Mouse (Mus musculus) megakaryocyte, adult 5-6 weeks (primary cell): ENCODE results near the gene Hspbp1. TPM values are rescaled to one million over a fixed set of nuclear protein-coding genes. Genes with fewer than 3 reads are reported as not detected.

ENCODE experiments used
- ATAC-seq: 2 replicates; pipeline ENCODE4 v1.8.0; 2016; ENCODE audit warnings: mild to moderate bottlenecking, inconsistent platforms; ENCODE audit not compliant: poor library complexity, severe bottlenecking
- total RNA-seq, 2 experiments: library from RNA; stranded (forward) in 1 of 2; stranded (reverse) in 1 of 2; fragments of 153-499, 151-499 nt in 1 of 2; fragments of 221-1000, 200-1000 nt in 1 of 2; gene quantifications; 2 replicates each; pipeline versions ENCODE4 v1.2.3 to v1.2.4; 2015 to 2017

Gene Hspbp1
- total RNA-seq, 2 experiments from 2014 or later, result 9.8 to 16.9 TPM

DNA sequence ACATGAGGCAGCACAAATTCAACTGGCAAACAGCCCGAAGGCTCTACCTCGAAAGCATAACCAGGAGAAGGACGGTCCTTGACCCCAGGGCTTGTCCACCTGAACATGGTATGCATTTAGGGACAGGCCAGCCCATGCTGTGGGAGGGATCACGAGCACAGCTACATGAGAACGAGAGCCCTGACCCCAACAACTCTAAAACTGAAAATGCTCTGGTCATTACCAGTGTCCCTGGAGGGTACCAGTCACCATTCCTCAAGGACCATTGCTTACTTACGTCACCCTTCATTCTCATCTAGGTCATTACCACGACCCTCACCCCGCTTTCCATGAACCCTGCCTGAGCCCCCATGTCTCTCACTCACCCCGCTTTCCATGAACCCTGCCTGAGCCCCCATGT is 15.7 kb downstream of the Hspbp1 start:
- no peak for ATAC-seq

DNA sequence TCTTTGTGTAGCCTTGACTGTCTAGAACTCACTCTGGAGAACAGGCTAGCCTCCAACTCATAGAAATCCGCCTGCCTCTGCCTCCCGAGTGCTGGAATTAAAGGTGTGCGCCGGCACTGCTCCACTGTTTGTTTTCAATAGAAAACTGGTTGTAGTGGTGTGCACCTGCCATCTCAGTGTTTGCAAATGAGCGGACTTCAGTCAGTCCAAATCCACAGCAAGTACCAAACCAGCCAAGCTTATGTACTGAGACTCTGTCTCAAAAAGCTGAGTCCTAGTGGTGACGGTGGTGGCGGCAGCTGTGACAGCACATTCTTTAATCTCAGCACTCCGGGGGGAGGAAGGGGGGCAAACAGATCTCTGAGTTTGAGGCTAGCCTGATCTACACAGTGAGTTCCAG is 16.4 kb downstream of the Hspbp1 start:
- ATAC-seq, result no peak

DNA sequence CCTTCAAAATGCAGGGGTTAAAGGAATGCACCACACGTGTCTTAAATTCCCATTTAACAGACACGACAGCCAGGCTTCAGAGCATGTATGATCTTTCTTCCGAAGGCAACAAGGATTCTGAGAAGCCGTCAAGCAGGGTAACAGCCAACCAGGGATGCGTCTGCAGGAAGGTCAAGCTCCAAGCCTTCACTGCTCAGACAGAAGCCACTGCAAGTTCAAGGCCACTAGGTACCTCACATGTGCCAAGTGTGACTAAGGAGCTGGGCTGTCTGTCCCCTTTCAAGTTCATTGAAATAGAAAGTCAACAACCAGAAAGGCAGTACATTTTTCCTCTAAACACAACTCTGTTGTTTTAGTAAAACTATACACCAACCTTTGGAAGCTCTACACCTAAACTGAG is 18.0 kb downstream of the Hspbp1 start:
- ATAC-seq, result no peak

DNA sequence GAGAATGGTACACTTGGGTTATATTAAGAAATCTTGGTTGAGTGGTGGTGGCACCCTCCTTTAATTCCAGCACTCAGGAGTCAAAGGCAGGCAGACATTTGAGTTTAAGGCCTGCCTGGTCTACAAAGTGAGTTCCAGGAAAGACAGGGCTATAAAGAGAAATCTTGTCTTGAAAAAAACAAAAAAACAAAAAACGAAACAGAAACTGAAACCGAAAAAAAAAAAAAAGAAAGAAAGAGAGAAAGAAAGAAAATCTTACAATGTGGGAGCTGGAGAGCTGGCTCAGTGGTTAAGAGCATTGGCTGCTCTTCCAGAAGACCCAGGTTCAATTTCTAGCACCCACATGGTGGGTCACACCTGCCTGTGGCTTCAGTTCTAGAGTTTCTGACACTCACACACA is 21.1 kb downstream of the Hspbp1 start:
- no peak for ATAC-seq

DNA sequence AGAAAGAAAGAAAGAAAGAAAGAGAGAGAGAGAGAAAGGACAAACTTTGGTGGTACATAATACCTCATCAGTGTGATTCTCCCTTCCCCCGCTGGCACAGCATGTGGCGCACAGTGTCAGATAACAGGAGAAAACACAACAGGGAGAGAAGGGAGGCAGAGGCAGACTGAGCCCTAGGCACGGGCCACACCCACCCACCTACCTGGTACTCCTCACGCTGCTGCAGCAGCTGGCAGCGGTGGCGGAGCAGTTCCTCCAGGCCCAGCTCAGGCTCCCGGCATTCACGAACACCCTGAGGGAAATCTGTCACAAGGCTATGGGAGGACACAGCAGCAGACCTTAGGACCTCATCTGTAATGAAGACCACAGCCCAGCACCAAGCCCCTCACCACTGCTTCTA is 21.7 kb downstream of the Hspbp1 start:
- no peak for ATAC-seq

DNA sequence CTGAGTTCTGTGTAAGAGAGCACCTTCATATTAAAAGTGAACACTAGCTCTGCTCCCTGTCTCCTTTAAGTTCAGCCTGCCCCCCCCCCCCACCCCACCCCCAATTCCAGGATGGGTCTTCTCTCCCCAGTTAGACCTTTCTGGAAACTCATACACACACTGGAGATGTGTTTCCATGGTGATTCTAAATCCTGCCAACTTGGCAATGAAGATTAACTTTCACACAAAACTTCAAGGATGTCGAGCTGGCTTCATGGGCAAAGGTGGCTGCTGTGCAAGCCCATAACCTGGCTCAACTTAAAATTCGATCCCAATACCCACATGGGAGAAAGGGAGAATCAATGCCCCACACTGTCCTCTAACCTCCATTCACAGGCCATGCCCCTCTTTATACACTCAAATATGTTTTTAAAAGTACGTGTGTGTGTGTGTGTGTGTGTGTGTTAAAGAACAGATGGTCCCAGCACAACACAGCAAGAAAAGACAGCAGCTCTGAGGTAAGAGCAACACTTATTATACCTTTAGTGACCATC is 24.9 kb downstream of the Hspbp1 start:
- ATAC-seq, result no peak

DNA sequence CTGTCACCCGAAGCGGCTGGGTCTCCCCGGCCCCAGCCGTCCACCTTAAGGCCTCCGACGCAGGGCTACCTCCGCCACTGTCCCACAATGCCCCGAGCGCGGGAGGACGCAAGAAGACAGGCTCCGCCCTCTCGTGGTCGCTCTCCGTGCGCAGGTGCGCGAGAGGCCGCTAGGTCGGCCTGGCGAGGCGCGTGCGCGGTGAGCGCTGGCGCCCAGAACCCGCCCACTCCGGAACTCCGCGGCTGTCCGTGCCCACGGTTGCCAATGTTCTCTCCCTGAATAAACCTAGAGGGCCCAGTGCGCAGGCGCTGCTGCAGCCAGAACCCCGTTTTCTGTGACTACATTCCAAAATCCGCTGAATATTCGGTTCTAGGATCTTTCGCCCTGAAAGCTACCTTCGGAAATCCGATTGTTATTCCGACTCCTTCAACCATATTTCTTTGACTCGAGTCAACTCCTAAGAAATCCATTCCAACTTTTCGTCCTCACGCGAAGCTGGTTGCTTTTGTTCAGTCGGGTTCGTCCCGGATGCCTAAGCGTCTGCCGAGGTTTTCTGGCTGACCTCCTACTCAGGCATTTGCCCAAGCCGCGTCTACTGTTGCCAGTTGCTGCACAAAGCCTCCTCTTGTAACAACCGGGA is 25.8 kb downstream of the Hspbp1 start, which contains the start of gene Ppp6r1:
TSS of gene Ppp6r1 (minus strand) at position 108 of the 640 bp plus-strand sequence.
- ATAC-seq, result peak; percentile 86

DNA sequence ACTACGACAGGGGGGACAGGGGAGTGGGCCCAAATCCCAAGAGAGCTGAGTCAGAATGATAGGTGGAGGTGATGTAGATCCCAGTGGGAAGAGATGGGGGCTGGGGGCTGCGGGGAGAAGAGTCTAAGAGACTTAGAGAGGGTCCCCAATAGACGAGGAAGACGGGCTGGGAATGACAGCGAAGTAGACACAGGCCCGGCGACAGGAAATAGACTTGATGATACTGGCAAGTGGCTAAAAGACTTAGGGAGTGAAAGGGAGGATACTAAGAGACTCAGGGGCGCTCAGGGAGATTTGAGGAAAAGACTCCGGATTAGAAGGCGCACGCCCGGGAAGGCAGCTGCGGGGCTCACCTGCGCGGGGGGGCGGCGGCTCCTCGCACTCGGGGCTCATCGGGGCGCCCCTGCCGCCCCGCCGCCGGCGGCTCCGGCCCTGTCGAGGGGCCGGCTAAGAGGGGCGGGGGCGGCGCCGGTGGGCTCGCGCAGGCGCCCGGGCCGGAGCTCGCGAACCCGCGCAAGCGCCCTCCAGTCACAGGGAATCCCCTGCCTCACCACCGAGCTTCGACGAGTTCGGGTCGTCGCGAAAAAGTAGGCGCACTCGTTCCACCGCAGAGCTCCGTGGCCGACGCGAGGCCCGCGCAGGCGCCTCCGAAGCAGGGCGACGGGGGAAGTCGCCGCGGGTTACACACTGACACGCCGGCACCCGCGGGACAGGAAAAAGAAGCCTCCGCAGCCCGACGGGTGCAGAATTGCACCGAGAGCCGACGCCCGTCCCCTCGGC is 26.6 kb downstream of the Hspbp1 start:
- ATAC-seq, result peak; percentile 41

DNA sequence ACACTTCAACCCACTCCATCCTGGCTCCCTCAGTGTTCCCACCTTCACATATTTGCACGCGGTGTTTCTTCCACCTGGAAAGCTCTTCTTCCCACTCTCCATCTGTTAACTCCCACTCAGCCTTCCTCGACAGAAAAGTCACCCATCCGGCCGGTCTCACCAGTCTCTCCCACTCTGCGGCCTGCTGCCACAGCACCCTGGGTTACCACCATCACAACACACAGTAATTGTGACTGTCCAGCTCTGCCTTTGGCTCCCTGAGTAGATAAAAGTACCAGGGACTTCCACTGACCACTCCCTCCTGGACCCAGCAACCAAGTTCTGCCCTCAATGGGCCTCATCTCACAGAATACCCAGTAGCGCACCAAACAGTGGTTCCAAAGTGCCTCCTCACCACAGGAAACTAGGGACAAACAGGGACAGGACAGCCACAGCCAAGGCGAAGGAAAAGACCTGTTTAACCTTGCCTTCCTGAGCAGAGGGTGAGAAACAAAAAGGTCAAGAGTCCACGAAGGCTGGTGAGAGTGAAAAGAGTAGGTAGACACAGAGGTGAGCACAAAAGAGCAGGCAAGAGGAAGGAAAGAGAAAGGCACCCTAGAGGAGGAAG is 27.2 kb downstream of the Hspbp1 start:
- no peak for ATAC-seq

DNA sequence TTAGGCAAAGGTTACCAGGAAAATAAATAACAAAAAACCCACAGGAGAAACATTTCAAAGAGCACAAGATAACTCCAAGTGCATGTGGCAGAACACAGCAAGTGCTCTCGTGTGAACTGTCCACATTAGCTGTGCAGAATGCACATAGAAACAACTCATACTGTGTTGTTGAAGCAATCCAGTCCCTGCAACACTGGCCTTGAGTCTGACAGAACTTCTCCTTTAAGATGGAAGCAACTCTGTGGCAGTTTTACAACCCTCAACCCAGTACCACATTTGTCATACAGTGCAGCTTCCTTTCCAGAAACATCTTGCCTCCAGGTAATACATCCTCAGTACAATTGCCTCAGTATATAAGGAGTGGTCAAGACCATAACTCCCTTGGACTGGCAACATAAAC is 28.1 kb downstream of the Hspbp1 start:
- peak; percentile 9; the same call in 1 of the 2 replicates for ATAC-seq

DNA sequence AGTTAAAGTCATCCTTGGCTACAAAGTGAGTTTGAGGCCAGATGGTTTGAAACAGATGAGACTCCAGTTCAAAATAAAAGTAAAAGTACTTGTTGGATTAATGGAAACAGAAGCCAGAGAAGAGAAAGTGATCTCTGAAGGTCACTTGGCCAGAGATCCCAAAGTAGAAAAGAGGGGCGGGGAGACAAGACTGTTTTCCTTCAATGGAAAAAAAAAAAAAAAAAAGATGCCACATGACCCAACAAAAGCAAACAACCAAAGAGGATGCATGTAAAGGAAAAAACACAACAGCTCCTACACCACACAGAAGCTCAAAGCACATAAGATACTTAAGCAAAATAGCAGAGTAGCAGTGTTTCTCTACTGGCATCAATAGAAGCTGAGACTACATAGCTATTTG is 29.0 kb downstream of the Hspbp1 start:
- ATAC-seq, result no peak

DNA sequence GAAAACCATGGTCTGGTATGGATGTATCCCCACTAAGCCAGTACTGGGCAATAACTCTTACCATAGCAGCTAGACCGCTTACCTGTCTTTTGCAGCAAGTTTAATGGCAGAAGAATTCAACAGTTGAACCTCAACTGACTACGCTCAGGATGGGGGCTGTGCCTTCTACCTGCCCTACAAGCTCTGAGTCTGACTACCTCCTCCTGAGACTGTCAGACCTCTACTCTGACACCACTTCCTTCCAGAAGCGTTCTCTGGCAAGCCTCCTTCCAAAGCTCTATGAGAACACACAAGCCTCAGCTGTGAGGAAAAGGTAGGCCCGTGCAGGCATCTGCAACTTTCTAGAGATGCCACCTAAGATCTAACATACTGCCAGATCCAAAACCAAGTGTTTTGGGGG is 29.5 kb downstream of the Hspbp1 start:
- no peak for ATAC-seq

DNA sequence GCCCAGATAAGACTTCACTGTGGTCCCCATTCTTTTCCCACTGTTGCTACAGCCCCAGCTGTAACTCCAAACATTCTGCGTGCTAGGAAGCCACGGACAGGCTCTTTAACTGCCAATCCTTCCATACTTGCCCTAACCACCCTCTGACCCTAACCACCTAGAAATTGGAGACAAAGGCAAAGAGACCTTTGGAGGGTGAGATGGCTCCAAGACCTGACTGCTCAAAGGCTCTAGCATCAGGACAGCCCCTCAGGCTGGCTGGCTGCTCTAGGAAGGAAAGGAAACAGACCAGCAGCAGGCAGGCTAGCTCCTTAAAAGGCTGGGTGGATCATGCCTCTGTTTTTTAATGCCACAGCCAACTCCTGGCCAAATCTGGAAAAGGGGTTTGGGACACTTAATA is 30.6 kb downstream of the Hspbp1 start:
- no peak for ATAC-seq

DNA sequence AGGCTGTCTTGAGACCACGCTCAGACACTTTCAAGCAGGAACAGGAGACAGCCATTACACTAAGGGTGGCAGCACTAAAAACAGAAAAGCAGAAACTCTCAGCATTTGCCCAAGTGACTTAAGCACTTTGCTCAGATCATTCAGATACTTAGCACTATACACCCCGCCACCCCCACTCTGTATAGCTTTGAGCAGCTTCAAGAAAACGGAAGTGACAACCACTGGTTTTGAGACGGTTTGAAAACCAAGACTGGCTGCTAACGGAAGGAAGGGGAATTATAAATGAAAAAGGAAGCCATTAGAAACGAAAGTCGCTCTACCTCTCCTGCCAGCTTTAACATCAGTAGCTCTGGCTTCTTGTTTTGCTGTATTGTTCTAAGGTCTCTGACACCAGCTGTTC is 31.1 kb downstream of the Hspbp1 start:
- peak; percentile 71 for ATAC-seq

DNA sequence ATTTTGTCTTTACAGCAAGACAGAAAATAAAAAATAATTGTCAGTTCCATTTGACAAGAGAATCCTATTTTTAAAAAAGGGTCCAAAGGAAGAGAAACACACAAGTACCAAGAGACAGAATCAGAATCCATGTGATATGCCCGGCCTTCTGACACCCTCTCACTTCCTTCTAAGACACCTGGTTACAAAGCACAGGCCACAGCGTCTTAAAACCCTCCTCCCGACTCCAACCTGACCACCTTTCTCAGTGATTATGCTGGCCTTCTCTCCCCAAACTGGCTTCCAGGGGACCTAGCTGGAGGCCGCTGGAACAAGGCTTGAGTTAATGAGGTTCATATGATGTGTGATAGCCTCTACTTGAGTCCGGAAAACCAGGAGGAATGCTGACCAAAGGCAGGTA is 31.5 kb downstream of the Hspbp1 start:
- peak; percentile 7; the same call in 1 of the 2 replicates for ATAC-seq

DNA sequence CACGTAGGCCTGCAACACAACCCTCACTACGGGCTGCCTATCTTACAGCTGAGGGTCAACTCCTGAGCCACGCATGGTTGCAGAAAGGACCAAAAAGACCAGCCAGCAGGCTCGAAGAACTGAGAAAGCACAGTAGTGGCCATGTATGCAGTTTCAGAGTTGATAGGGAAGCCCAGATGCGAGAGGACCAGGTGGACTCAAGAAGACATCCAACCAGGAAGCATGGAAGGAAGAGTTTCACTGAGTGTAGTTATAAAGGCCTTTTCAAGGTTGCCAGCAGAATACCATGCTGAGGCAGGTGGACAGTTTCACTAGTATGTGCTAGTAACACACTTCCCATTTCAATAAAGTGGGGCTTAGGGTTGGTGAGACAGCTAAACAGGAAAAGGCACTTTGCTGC is 32.1 kb downstream of the Hspbp1 start:
- no peak for ATAC-seq

DNA sequence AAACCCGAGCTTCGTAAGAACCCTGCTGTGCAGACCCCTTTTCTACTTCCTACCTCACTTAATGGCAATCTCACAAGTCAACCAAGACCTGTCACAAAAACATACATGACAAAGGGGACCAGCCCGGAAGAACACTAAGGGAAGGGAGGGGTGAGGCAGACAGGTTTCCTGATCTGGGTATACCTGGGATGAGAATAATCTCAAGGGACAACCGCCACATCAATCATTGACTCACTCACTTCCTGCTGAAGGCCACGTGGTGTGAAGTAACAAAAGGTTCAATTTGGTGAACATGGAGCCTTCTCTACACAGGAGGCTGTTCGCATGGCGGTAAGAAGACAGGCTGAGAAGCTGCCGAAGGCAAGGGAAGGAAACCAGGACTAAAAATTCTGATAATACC is 33.3 kb downstream of the Hspbp1 start:
- 0 out of 2 replicates have a peak, but pooled peaks have one; percentile 10 for ATAC-seq

DNA sequence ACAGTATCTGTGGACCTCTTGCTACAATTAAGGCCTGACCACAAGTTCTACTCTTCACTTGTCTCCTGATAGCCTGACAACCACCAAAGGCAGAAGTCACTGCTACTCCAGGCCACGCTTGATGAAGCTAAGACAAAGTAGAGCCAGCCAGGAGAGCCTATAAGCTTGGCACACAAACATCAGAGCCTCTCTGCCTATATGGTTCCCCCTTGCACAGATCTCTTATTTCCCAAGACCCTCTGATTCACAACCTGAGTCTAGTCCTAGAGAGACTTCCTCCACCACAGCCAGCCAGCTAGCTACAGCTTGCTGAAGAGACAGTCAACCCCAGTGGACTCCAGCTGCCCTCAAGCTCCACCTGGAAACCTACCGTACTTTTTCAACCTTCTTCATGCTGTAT is 36.9 kb downstream of the Hspbp1 start:
- 0 out of 2 replicates have a peak, but pooled peaks have one; percentile 19 for ATAC-seq

DNA sequence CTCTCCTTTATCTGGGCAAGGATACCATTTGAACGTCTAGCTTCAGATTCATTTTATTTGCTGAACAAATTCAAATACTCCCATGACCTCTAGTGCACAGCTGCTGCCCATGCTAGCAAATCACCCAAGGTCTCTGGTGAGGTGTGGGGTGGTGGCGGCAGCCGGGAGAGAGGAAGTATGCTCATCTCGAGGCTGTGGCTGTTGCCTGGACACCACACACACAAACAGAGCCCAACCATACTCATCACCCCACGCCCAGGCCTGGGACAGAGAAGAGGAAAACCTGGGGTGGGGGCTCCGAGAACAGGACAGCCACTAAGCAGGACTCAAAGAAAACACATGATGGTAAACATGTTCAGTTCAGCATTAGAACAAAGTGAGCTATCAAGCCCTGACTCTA is 37.6 kb downstream of the Hspbp1 start:
- peak; percentile 90 for ATAC-seq

DNA sequence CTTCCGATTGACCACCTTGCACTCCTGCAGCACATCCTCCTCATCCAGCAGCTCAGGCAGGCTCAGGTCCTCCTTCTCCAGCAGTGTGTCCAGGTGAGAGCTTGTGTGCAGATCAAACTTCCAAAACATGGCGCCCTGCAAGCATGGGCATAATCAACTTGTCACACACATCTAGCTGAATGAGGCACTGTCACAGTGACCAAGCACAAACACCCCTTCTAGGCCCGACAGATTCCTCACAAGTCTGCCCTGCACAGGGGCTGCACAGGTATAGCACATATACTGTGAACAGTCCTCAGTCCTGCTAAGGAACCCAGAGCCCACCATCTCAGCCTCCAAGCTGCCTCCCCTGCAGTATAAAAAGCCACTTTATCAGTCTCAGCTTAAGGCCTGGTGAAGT is 38.1 kb downstream of the Hspbp1 start:
- ATAC-seq, result no peak

DNA sequence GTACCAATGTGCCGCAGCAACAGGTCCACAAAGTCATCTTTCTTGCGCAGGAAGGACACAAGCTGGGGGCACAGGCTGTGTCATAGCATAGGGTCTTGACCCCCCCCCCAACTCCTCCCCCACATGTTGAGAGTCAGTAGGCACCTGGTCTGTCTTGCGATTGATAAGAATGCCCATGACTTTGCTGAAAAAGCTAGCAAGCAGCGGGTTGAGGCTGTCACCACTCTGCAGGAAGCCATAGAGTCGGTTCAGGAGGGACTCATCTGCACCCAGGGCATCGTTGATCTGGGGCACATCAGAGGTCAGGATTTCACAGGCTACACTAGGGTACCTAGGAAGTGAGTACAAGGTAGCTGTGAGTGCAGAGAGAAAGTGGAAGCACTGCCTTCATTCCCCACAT is 41.6 kb downstream of the Hspbp1 start:
- no peak for ATAC-seq

DNA sequence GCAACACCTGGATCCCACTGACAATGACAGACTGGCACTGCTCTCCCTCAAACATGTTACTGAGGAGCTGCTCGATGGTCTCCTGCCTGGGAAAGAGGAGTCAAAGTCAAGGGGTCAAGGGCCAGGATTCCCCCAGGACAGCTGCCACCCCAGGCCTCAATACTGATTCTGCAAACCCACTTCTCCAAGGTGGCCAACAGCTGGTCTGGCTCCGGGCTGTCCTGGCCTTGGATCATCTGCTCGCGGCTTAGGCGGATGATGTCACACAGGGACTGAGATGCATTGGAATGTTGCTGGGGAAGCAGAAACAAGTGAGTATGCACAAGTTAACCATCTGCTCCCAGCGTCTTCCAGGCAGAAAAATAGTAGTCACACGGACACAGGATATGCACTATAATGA is 42.9 kb downstream of the Hspbp1 start:
- ATAC-seq, result no peak
